Mouse (Mus musculus) embryonic fibroblast, embryonic 13.5 days (primary cell): Measurements from ENCODE around the gene Iqsec1.

ENCODE experiments used
- CTCF ChIP-seq: IDR thresholded peaks from 2 replicates; pipeline ENCODE4 v1.5.1; 2011; ENCODE audit warnings: mild to moderate bottlenecking, control low read depth, low read length, moderate library complexity, borderline replicate concordance; ENCODE audit not compliant: insufficient read depth
- POLR2A ChIP-seq: IDR thresholded peaks from 2 replicates; pipeline ENCODE4 v1.6.1; 2011; ENCODE audit warnings: low read depth, mild to moderate bottlenecking, control low read depth, low read length, moderate library complexity

DNA sequence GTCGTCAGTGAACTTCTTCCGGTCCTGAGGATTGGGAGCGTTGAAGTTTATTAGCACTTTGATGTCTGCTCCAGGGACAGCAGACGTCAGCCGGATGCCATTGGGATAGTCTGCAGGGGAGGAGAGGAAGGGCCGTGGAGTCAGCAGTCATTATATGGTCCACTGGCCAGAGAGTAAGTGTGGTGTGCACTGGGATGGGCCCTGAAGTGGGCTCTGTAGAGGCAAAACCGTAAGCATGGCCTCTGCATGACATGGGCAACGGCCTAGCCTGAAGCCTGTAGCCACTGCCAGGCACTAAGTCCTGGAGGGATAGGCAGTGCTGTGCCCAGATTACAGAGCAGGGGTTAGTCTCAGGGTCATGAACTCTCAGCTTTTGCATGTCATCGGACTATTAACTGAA, 319.8 kb downstream of the Iqsec1 start:
- no peak for TF ChIP-seq CTCF
- no peak for TF ChIP-seq POLR2A
